Mouse (Mus musculus) E14TG2a.4 (cell line): ENCODE measurements around the gene Gm17604.

Source experiments
- CTCF ChIP-seq: conservative IDR thresholded peaks from 2 replicates; pipeline ENCODE4 v1.5.1; 2014; ENCODE audit warnings: low read length
- POU5F1 ChIP-seq: IDR thresholded peaks from 2 replicates; pipeline ENCODE4 v1.6.1; 2014; ENCODE audit warnings: low read length, borderline replicate concordance

DNA sequence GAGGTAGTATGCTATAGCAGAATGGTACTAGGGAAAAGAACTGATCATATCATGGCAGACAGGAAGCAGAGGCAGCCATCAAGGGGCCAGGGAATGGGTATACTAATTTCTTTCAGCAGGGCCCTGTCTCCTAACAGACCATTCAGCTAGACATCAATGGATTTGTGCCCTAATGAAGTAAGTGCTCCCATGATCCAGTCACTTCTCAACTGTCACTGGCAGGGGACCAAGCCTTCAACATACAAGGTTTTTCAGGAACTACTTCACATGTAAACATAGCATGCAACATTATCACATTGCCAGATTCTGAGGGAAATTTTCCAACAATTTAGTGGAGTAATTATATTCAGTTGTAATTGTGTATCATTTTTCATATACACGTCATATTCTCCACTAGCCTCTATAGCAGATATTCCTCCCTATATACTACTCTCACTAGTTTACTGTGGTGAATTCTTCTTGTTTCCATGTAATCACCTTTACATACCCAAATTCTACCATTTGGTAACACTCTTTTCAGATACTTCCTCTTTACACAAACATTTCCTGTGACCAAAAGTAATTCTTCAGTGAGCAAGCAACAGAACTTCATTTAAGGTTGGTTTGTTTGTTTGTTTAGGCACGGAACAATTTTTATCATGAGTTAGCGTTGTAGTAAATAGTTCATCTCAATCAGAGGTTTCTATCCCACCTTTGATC, 38.7 kb downstream of the Gm17604 start:
- TF ChIP-seq CTCF = no peak
- TF ChIP-seq POU5F1 = no peak
